Mouse (Mus musculus): Measurements from ENCODE around the gene Tnfrsf11a. TPM values are rescaled to one million over a fixed set of nuclear protein-coding genes. Genes with fewer than 3 reads are reported as not detected.
"Not testable (repeated sequence)": the region's sequence is repeated elsewhere in the genome, so short reads cannot be mapped to it uniquely, and the experiment has no call there.

Gene Tnfrsf11a
- polyA plus RNA-seq, 1 experiment from 2014 or later, result 0.93 TPM

- no peaks in the 10 kb centered on the region for H3K4me1 ChIP-seq (replicated peaks)
- ATAC-seq (ENCODE audit: low FRiP score, low read depth), result no peak
- H3K9me3 ChIP-seq, result no peaks in the 10 kb centered on the region
- no peak overlapping the region for H3K9ac ChIP-seq
- no peaks in the 10 kb centered on the region for H3K27me3 ChIP-seq
- no peak overlapping the region for H3K4me2 ChIP-seq
- H3K4me3 ChIP-seq, result no peak overlapping the region
- H3K36me3 ChIP-seq, result no peaks in the 10 kb centered on the region
- no peak overlapping the region for H3K27ac ChIP-seq (replicated peaks)
- 78% methylated on average over 3 of the region's 3 CpGs for WGBS
Observed at GRCm38 (mm10) chr1:105759422-105760165, 20.9 kb upstream of the Tnfrsf11a start.

GRCm38 (mm10) chr1:105765586-105765985, 14.9 kb upstream of the Tnfrsf11a start:
- Histone ChIP-seq H3K36me3 (no peaks in the 10 kb centered on the region), H3K27me3 (no peaks in the 10 kb centered on the region), H3K9ac (no peak overlapping the region), H3K9me3 (no peaks in the 10 kb centered on the region), H3K4me3 (no peak overlapping the region), H3K27ac (replicated peaks) (no peak overlapping the region), H3K4me2 (no peak overlapping the region), H3K4me1 (replicated peaks) (no peaks in the 10 kb centered on the region)
- 75% methylated on average over 8 of the region's 8 CpGs for WGBS
- no peak for ATAC-seq (ENCODE audit: low FRiP score, low read depth)

- not testable (repeated sequence) for H3K4me2 ChIP-seq; H3K4me1 ChIP-seq (replicated peaks); ATAC-seq (ENCODE audit: low FRiP score, low read depth); H3K27me3 ChIP-seq; H3K4me3 ChIP-seq; H3K9ac ChIP-seq; H3K27ac ChIP-seq (replicated peaks); H3K36me3 ChIP-seq; H3K9me3 ChIP-seq
- 93% methylated on average over 9 of the region's 9 CpGs for WGBS
Observed at GRCm38 (mm10) chr1:105766099-105766498, 14.4 kb upstream of the Tnfrsf11a start.

- WGBS, result 92% methylated on average over 2 of the region's 2 CpGs
- Histone ChIP-seq H3K27ac (replicated peaks) (no peak overlapping the region), H3K4me2 (no peak overlapping the region), H3K36me3 (no peaks in the 10 kb centered on the region), H3K9ac (no peak overlapping the region), H3K4me1 (replicated peaks) (no peaks in the 10 kb centered on the region), H3K4me3 (no peak overlapping the region), H3K27me3 (no peaks in the 10 kb centered on the region), H3K9me3 (no peaks in the 10 kb centered on the region)
- ATAC-seq (ENCODE audit: low FRiP score, low read depth), result no peak
Observed at GRCm38 (mm10) chr1:105768397-105768796, 12.1 kb upstream of the Tnfrsf11a start.

GRCm38 (mm10) chr1:105770685-105771084, 9.8 kb upstream of the Tnfrsf11a start:
- Histone ChIP-seq H3K4me1 (replicated peaks) (no peaks in the 10 kb centered on the region), H3K4me3 (no peak overlapping the region), H3K4me2 (no peak overlapping the region), H3K27me3 (no peaks in the 10 kb centered on the region), H3K9ac (no peak overlapping the region), H3K36me3 (no peaks in the 10 kb centered on the region), H3K9me3 (no peaks in the 10 kb centered on the region), H3K27ac (replicated peaks) (no peak overlapping the region)
- ATAC-seq (ENCODE audit: low FRiP score, low read depth), result no peak
- WGBS, result 79% methylated on average over 2 of the region's 2 CpGs

GRCm38 (mm10) chr1:105776426-105776825, 4.1 kb upstream of the Tnfrsf11a start:
- Histone ChIP-seq H3K4me3 (no peak overlapping the region), H3K9ac (no peak overlapping the region), H3K9me3 (no peaks in the 10 kb centered on the region), H3K4me1 (replicated peaks) (peaks cover 12% of the 10 kb centered on the region), H3K4me2 (no peak overlapping the region), H3K27me3 (peaks cover 2% of the 10 kb centered on the region), H3K36me3 (no peaks in the 10 kb centered on the region), H3K27ac (replicated peaks) (no peak overlapping the region)
- WGBS, result 91% methylated on average over 4 of the region's 4 CpGs
- no peak for ATAC-seq (ENCODE audit: low FRiP score, low read depth)

GRCm38 (mm10) chr1:105780079-105780456, 450 bp upstream of the Tnfrsf11a start:
- Histone ChIP-seq H3K4me2 (peak overlapping the region; percentile 91), H3K9me3 (no peaks in the 10 kb centered on the region), H3K4me1 (replicated peaks) (peaks cover 16% of the 10 kb centered on the region), H3K9ac (peak overlapping the region; percentile 65), H3K27ac (replicated peaks) (no peak overlapping the region), H3K27me3 (peaks cover 11% of the 10 kb centered on the region), H3K4me3 (peak overlapping the region; percentile 54), H3K36me3 (no peaks in the 10 kb centered on the region)
- ATAC-seq (ENCODE audit: low FRiP score, low read depth), result no peak
- WGBS, result 42% methylated on average over 12 of the region's 12 CpGs

- H3K36me3 ChIP-seq, result no peaks in the 10 kb centered on the region
- ATAC-seq (ENCODE audit: low FRiP score, low read depth), result no peak
- peaks cover 16% of the 10 kb centered on the region for H3K4me1 ChIP-seq (replicated peaks)
- peak overlapping the region; percentile 91 for H3K4me2 ChIP-seq
- H3K27ac ChIP-seq (replicated peaks), result no peak overlapping the region
- peaks cover 11% of the 10 kb centered on the region for H3K27me3 ChIP-seq
- no peaks in the 10 kb centered on the region for H3K9me3 ChIP-seq
- WGBS, result 44% methylated on average over 12 of the region's 12 CpGs
- H3K9ac ChIP-seq, result peak overlapping the region; percentile 65; the same call in 1 of the 2 replicates
- H3K4me3 ChIP-seq, result peak overlapping the region; percentile 54
Observed at GRCm38 (mm10) chr1:105781391-105782146, 1.1 kb downstream of the Tnfrsf11a start.

GRCm38 (mm10) chr1:105784257-105785016, 3.9 kb downstream of the Tnfrsf11a start:
- H3K27me3 ChIP-seq, result peaks cover 11% of the 10 kb centered on the region
- no peaks in the 10 kb centered on the region for H3K36me3 ChIP-seq
- 76% methylated on average over 5 of the region's 5 CpGs for WGBS
- no peaks in the 10 kb centered on the region for H3K9me3 ChIP-seq
- peaks cover 16% of the 10 kb centered on the region for H3K4me1 ChIP-seq (replicated peaks)
- no peak overlapping the region for H3K4me3 ChIP-seq
- no peak overlapping the region for H3K27ac ChIP-seq (replicated peaks)
- no peak overlapping the region for H3K9ac ChIP-seq
- ATAC-seq (ENCODE audit: low FRiP score, low read depth), result no peak
- H3K4me2 ChIP-seq, result no peak overlapping the region

- Histone ChIP-seq H3K4me3 (no peak overlapping the region), H3K4me2 (no peak overlapping the region), H3K27me3 (peaks cover 11% of the 10 kb centered on the region), H3K27ac (replicated peaks) (no peak overlapping the region), H3K9me3 (no peaks in the 10 kb centered on the region), H3K36me3 (no peaks in the 10 kb centered on the region), H3K4me1 (replicated peaks) (peaks cover 14% of the 10 kb centered on the region), H3K9ac (no peak overlapping the region)
- WGBS, result 95% methylated on average over 4 of the region's 4 CpGs
- ATAC-seq (ENCODE audit: low FRiP score, low read depth), result no peak
Observed at GRCm38 (mm10) chr1:105785146-105785545, 4.6 kb downstream of the Tnfrsf11a start.

- 74% methylated on average over 6 of the region's 6 CpGs for WGBS
- no peaks in the 10 kb centered on the region for H3K36me3 ChIP-seq
- no peak for ATAC-seq (ENCODE audit: low FRiP score, low read depth)
- 0 out of 2 replicates have a peak, but pooled peaks cover under 1% of the 10 kb centered on the region for H3K4me1 ChIP-seq (replicated peaks)
- no peaks in the 10 kb centered on the region for H3K9me3 ChIP-seq
- H3K27me3 ChIP-seq, result peaks cover 5% of the 10 kb centered on the region
- H3K27ac ChIP-seq (replicated peaks), result no peak overlapping the region
- no peak overlapping the region for H3K4me3 ChIP-seq
- H3K4me2 ChIP-seq, result no peak overlapping the region
- no peak overlapping the region for H3K9ac ChIP-seq
Observed at GRCm38 (mm10) chr1:105786731-105787357, 6.3 kb downstream of the Tnfrsf11a start.
